Mouse (Mus musculus) ES-E14 (cell line): Measurements from ENCODE around the gene Cmya5.

Source experiments
- HCFC1 ChIP-seq: IDR thresholded peaks from 2 replicates; pipeline ENCODE4 v1.6.1; 2012; ENCODE audit warnings: low read length, inconsistent platforms, borderline replicate concordance; ENCODE audit not compliant: insufficient read depth
- MAFK ChIP-seq: IDR thresholded peaks from 2 replicates; pipeline ENCODE4 v1.6.1; 2014; ENCODE audit warnings: mild to moderate bottlenecking, low read depth, low read length, inconsistent platforms; ENCODE audit not compliant: insufficient read depth
- ZC3H11A ChIP-seq: IDR thresholded peaks from 2 replicates; pipeline ENCODE4 v1.6.1; 2012; ENCODE audit warnings: low read depth, mild to moderate bottlenecking, inconsistent platforms, low read length, borderline replicate concordance
- ZNF384 ChIP-seq: IDR thresholded peaks from 2 replicates; pipeline ENCODE4 v1.6.1; 2012; ENCODE audit warnings: low read depth, low read length, inconsistent platforms

DNA sequence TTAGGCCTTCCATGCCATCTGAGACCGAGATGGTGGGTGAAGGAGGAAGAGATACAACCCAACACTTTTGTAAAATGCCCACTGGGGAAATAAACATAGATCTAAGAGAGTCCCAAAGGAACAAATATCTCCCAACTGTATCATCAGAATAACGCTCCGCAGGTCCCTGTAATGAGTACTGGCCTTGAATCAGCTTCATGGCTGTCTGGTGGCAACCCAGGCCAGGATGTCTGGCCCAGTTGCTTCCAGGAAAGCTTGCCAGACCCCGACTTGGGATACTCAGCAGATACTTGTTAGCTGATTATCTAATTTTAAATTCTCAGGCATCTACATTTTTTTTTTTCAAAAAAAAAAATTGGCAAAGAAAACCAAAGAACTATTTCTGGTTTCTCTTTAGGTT lies 138.2 kb downstream of the Cmya5 start:
- TF ChIP-seq HCFC1, result no peak
- no peak for TF ChIP-seq MAFK
- no peak for TF ChIP-seq ZC3H11A
- TF ChIP-seq ZNF384, result no peak
